Mouse (Mus musculus): ENCODE results near the gene Vat1l.

GRCm38 (mm10) chr8:114342276-114342675 lies 136.9 kb downstream of the Vat1l start:
- TF ChIP-seq MYOG (IDR thresholded peaks at IDR 0.05; ENCODE audit: control insufficient read depth, extremely low read depth, insufficient read length) (no peak), USF1 (IDR thresholded peaks at IDR 0.05; ENCODE audit: low read depth) (no peak), MYOD1 (IDR thresholded peaks at IDR 0.05; ENCODE audit: control insufficient read depth, insufficient read length, low read depth) (no peak)
